Mouse (Mus musculus) liver, embryonic 16.5 days (tissue): ENCODE results near the gene Tube1. TPM values are rescaled to one million over a fixed set of nuclear protein-coding genes. Genes with fewer than 3 reads are reported as not detected.

ENCODE experiments used
- ATAC-seq: fragments of 200-750 bp; cut with Nextera tagmentation; 2 replicates; pipeline ENCODE4 v1.8.0; 2017; ENCODE audit warnings: low read depth, mild to moderate bottlenecking, moderate number of reproducible peaks, moderate library complexity
- H3K27ac ChIP-seq: fragments of 300-500 bp; sonication (generic); 2 replicates; pipeline ENCODE4 v1.5.1; 2014; ENCODE audit warnings: mild to moderate bottlenecking, low read length
- H3K27me3 ChIP-seq: fragments of 300-500 bp; sonication (generic); 2 replicates; pipeline ENCODE4 v1.6.1; 2014; ENCODE audit warnings: low read depth, low read length, mixed read lengths; ENCODE audit not compliant: control insufficient read depth, insufficient read depth
- H3K36me3 ChIP-seq: fragments of 300-500 bp; sonication (generic); 2 replicates; pipeline ENCODE4 v1.6.1; 2014; ENCODE audit warnings: mild to moderate bottlenecking; ENCODE audit not compliant: control insufficient read depth, insufficient read depth
- H3K4me1 ChIP-seq: fragments of 300-500 bp; sonication (generic); 2 replicates; pipeline ENCODE4 v1.6.1; 2014; ENCODE audit warnings: low read depth, low read length, mixed read lengths; ENCODE audit not compliant: control insufficient read depth
- H3K4me2 ChIP-seq: fragments of 300-500 bp; sonication (generic); 2 replicates; pipeline ENCODE4 v1.6.1; 2014; ENCODE audit warnings: low read depth, low read length, mixed read lengths
- H3K4me3 ChIP-seq: fragments of 300-500 bp; sonication (generic); 2 replicates; pipeline ENCODE4 v1.5.1; 2014; ENCODE audit warnings: low read depth, mild to moderate bottlenecking, low read length
- H3K9ac ChIP-seq: fragments of 300-500 bp; sonication (generic); 2 replicates; pipeline ENCODE4 v1.6.1; 2014; ENCODE audit warnings: low read depth, low read length
- H3K9me3 ChIP-seq: fragments of 300-500 bp; sonication (generic); replicated peaks from 2 replicates; pipeline ENCODE4 v1.6.1; 2016; ENCODE audit warnings: low read length; ENCODE audit not compliant: control insufficient read depth
- WGBS: fragments of 180-500 bp; shearing (Covaris S2); extraction: QIAGEN DNeasy Blood & Tissue Kit; methylation state at CpG from one replicate; pipeline ENCODE4 v1.1.7; 2014; ENCODE audit not compliant: insufficient replicate concordance; 5-methylcytosine and 5-hydroxymethylcytosine counted together
- polyA plus RNA-seq: library from polyadenylated mRNA; unstranded; fragments of >200 nt; fragmentation: Nextera tagmentation; extraction: Ambion mirVana; gene quantifications from 2 replicates; pipeline ENCODE4 v1.2.1, GENCODE M21; 2015

The Tube1 gene
- polyA plus RNA-seq, 1 experiment from 2014 or later = 4.6 TPM

DNA sequence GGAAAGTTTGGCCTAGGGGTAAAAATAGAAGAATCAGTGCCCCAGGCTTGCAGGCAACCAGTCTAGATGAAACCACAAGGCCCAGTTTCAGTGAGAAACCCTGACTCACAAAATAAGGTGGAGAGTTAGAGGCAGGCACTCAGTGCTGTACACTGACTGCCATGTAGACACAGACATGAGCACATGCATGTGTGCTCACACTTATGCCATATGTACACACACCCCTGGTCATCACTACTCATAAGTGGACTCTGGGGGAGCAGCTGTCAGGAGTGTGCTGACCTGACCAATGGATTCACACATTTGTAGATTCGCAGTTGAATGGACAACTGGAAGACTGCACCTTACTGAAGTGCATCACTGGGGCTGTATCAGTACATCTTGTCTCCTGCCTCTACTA lies 27.6 kb downstream of the Tube1 start:
- Histone ChIP-seq H3K9me3 (no peaks in the 10 kb centered on the region), H3K4me3 (no peak overlapping the region), H3K4me1 (no peaks in the 10 kb centered on the region; the same call in none of the 2 replicates), H3K4me2 (no peak overlapping the region), H3K9ac (no peak overlapping the region), H3K27ac (no peak overlapping the region), H3K36me3 (no peaks in the 10 kb centered on the region), H3K27me3 (no peaks in the 10 kb centered on the region)
- WGBS = 69% methylated on average over 1 of the region's 1 CpGs
- ATAC-seq = no peak

DNA sequence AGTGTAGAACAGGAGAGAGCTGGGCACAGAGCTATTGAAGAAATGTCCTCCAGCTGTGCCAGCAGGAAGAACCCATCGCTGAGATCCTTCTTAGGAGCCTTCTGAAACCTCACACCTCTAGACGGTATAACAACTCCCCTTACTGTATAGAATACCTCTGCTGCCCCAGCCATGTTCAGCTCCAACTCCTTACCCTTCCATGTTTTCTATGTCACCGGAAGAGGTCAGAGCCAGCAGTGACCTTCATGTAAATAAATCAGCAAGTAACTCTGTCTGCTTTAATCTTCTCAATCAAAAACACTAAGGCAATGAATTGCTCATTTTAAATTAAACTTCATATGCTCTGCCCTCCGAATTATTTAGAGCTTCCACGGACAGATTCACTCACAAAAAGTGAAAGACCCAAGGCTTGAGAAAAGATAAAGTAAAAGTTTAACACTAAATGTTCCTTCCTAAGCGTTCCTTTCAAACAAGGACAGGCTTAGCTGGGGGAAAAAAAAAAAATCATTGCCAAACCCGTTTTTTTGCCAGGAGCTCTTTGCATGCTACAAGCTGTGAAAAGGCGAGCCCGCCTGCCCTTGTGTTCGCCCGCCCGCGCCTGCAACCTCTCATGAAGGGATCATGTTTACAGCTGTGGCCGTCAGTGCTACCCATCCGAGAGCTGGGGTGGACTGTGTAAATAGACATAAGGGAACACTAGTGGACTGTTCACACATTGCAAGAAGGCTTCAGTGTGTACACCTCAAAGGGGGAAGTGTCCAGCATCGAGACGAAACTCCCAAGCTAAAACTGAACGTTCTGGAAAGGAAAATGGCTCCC lies 29.1 kb downstream of the Tube1 start:
- no peaks in the 10 kb centered on the region; the same call in none of the 2 replicates for H3K4me1 ChIP-seq
- peak; percentile 75 for ATAC-seq
- H3K36me3 ChIP-seq = no peaks in the 10 kb centered on the region
- no peak overlapping the region for H3K9ac ChIP-seq
- WGBS = 50% methylated on average over 18 of the region's 18 CpGs
- no peaks in the 10 kb centered on the region for H3K9me3 ChIP-seq
- H3K4me3 ChIP-seq = no peak overlapping the region
- no peak overlapping the region for H3K27ac ChIP-seq
- H3K27me3 ChIP-seq = no peaks in the 10 kb centered on the region; the same call in 1 of the 2 replicates
- H3K4me2 ChIP-seq = peak overlapping the region; percentile 42

DNA sequence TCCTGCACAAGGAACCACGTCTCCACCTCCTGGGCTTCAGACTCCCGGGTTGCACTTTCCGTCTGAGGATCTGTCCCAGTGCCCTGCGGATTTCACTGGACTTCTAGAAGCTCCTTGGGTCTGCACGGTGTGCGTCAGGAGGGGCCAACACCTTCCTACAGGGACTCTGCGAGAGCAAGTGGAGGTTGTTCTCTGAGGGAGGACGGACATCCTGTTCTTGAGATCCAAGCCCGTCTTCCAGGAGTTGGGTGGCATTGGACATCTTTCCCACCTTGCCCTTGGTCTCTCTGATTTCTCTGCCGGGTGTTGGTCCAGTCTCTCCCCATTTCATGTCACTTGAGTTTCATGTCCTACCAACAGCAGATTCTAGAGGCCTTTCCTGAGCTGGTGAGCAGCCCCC lies 29.9 kb downstream of the Tube1 start, which contains the start of gene Ccn6:
Gene Ccn6 (minus strand): TSS at position 101 of the 400 bp plus-strand sequence.
- no peaks in the 10 kb centered on the region; the same call in 1 of the 2 replicates for H3K27me3 ChIP-seq
- no peaks in the 10 kb centered on the region for H3K9me3 ChIP-seq
- no peak within 1 kb of the TSS for H3K9ac ChIP-seq
- H3K4me3 ChIP-seq = no peak within 1 kb of the TSS
- no peaks in the 10 kb centered on the region; the same call in none of the 2 replicates for H3K4me1 ChIP-seq
- peak within 1 kb of the TSS; percentile 42 for H3K4me2 ChIP-seq
- 74% methylated on average over 10 of the region's 10 CpGs for WGBS
- no peak within 1 kb of the TSS for H3K27ac ChIP-seq
- no peak for ATAC-seq
- no peaks in the 10 kb centered on the region for H3K36me3 ChIP-seq

DNA sequence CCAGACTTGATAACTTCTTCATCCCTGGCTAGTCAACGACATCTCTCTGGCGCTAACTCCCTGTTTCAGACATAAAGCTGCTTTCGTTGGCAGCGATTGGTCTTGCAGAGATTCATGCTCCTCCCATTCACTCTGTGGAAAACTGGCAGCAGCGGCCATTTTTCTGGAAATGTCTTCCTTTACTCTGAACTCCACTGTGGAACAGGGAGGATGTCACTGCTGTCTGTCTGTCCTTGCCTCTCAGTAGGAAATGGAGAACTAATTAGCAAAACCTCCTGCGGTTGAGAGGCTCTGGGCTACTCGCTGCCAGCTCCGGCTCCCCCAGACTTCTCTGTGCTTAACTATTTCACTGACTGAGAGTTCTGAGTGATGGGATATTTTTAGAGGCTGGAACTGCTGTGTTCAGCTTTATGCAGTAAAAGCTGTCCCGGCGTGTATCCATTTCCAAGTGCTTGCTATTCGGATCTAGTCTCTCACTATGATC lies 31.9 kb downstream of the Tube1 start:
- no peak overlapping the region for H3K4me3 ChIP-seq
- H3K4me2 ChIP-seq = peak overlapping the region; percentile 10; the same call in 1 of the 2 replicates
- H3K27me3 ChIP-seq = no peaks in the 10 kb centered on the region; the same call in 1 of the 2 replicates
- H3K9ac ChIP-seq = no peak overlapping the region
- 24% methylated on average over 11 of the region's 11 CpGs for WGBS
- ATAC-seq = no peak
- no peak overlapping the region for H3K27ac ChIP-seq
- peaks cover 1% of the 10 kb centered on the region for H3K4me1 ChIP-seq
- no peaks in the 10 kb centered on the region for H3K36me3 ChIP-seq
- H3K9me3 ChIP-seq = no peaks in the 10 kb centered on the region

DNA sequence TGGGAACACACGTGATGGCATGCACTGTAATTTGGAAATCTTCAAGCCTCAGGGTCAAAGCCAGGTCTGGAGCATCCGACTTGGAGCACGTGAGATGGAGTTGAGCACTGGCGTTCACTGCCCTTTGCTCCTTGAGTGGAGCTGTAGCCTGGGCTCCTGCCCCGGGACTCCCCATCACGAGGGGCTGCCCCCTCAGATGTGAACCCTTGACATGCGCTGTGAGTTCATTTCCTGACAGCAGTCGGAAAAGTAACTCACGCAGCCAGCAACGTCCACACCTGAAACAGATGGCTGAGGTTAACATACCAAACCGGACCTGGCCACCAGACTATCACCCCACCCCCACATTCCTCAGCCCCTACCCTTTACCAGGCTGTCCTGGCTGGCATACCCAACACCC lies 33.8 kb downstream of the Tube1 start:
- WGBS = 65% methylated on average over 11 of the region's 11 CpGs
- ATAC-seq = no peak
- no peaks in the 10 kb centered on the region; the same call in 1 of the 2 replicates for H3K27me3 ChIP-seq
- H3K9ac ChIP-seq = no peak overlapping the region
- no peaks in the 10 kb centered on the region for H3K9me3 ChIP-seq
- H3K27ac ChIP-seq = no peak overlapping the region
- peaks cover 13% of the 10 kb centered on the region for H3K4me1 ChIP-seq
- H3K4me3 ChIP-seq = no peak overlapping the region
- no peak overlapping the region for H3K4me2 ChIP-seq
- no peaks in the 10 kb centered on the region for H3K36me3 ChIP-seq

DNA sequence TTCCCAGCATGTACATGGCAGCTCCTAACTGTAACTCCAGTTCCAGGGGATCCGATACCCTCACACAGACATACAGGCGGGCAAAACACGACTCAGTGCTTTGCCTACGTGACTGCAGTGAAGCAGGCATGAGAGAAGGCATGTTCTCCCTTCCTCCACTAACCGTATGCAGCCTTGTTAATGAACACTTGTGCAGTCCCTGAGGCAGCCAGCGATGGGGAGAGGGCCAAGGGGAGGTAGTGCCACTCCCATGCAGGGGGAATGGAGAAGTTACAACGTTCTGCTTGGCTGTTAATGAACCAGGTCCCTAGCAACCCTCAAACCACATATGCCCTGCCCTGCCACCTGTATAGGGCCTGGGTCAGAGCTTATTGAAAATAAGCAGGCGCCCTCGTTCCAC lies 35.9 kb downstream of the Tube1 start:
- no peak overlapping the region for H3K4me2 ChIP-seq
- no peaks in the 10 kb centered on the region for H3K9me3 ChIP-seq
- peaks cover 18% of the 10 kb centered on the region for H3K4me1 ChIP-seq
- ATAC-seq = no peak
- H3K27ac ChIP-seq = no peak overlapping the region
- no peak overlapping the region for H3K9ac ChIP-seq
- H3K27me3 ChIP-seq = no peaks in the 10 kb centered on the region; the same call in 1 of the 2 replicates
- no peak overlapping the region for H3K4me3 ChIP-seq
- H3K36me3 ChIP-seq = no peaks in the 10 kb centered on the region
- 36% methylated on average over 9 of the region's 9 CpGs for WGBS

DNA sequence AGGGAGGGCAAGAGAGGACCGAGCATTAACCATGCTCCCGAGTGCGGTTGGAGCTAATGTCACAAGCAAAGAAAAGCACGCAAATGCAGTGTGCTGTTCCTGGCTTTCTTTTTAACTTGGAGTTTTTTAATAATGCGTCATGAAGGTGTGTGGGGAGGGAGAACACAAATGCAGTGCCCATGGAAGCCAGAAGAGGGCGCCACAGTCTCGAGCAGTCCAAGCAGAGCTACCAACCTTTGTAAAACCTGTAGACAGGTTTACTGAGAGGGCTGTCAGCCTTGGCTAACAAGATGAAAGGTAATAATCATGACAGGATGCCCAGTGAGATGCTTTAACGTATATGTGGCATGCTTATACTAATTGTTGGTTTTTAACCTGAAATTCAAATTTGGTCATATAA lies 36.4 kb downstream of the Tube1 start:
- H3K9ac ChIP-seq = no peak overlapping the region
- no peaks in the 10 kb centered on the region; the same call in 1 of the 2 replicates for H3K27me3 ChIP-seq
- no peak overlapping the region for H3K27ac ChIP-seq
- no peak overlapping the region for H3K4me2 ChIP-seq
- no peak overlapping the region for H3K4me3 ChIP-seq
- ATAC-seq = no peak
- 11% methylated on average over 8 of the region's 8 CpGs for whole genome bisulfite sequencing
- H3K36me3 ChIP-seq = no peaks in the 10 kb centered on the region
- peaks cover 18% of the 10 kb centered on the region for H3K4me1 ChIP-seq
- H3K9me3 ChIP-seq = no peaks in the 10 kb centered on the region

DNA sequence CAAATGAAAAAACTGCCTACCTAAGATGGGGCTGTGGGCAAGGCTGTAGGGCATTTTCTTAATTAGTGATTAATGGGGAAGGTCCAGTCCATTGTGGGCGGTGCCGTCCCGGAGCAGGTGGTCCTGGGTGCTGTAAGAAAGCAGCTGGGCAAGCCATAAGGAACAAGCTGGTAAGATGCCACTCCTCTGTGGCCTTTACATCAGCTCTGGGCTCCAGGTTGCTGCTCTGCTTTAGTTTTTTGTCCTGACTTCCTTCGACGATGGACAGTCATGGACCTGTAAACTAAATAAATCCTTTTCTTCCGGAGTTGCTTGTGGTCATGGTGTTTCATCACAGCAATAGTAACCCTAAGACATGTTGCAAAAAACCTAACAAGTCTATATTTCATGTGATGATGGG lies 36.9 kb downstream of the Tube1 start:
- no peak for ATAC-seq
- no peak overlapping the region for H3K9ac ChIP-seq
- no peak overlapping the region for H3K4me3 ChIP-seq
- no peaks in the 10 kb centered on the region for H3K9me3 ChIP-seq
- H3K36me3 ChIP-seq = no peaks in the 10 kb centered on the region
- H3K4me2 ChIP-seq = peak overlapping the region; percentile 79
- 6% methylated on average over 6 of the region's 6 CpGs for WGBS
- H3K4me1 ChIP-seq = peaks cover 18% of the 10 kb centered on the region
- H3K27ac ChIP-seq = no peak overlapping the region
- H3K27me3 ChIP-seq = no peaks in the 10 kb centered on the region; the same call in 1 of the 2 replicates

DNA sequence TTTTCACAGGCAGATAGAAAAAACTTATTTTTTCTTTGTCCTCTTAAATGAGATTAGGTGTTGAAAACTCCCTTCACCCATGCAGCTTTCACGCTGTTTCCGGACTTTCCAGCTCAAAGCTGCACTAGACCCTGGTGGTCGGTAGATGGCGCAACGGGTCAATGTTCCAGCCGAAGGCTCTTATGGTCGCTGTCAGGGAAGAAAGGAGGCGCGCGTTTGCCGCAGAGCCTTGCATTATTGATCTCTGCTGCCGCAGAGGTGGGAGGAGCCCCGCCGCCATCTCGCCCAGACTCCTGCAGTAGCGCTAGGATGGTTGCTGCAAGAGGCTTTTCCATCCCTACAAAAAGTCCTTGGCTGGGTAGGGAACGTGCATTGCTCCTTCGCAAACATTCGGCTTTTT lies 37.4 kb downstream of the Tube1 start:
- no peaks in the 10 kb centered on the region; the same call in 1 of the 2 replicates for H3K27me3 ChIP-seq
- ATAC-seq = peak; percentile 77
- peak overlapping the region; percentile 31; the same call in 1 of the 2 replicates for H3K9ac ChIP-seq
- H3K4me2 ChIP-seq = peak overlapping the region; percentile 79
- peak overlapping the region; percentile 50 for H3K27ac ChIP-seq
- under 1% methylated on average over 19 of the region's 19 CpGs for WGBS
- H3K36me3 ChIP-seq = no peaks in the 10 kb centered on the region
- peak overlapping the region; percentile 61 for H3K4me3 ChIP-seq
- no peaks in the 10 kb centered on the region for H3K9me3 ChIP-seq
- H3K4me1 ChIP-seq = peaks cover 18% of the 10 kb centered on the region
